Mouse (Mus musculus) heart, postnatal 0 days (tissue): ENCODE measurements at regions not wholly inside any gene's neighbourhood (a gene's known extent, or its start where the extent isn't known, plus 50 kb on each side); places are given as distances from the start of the nearest gene placed in this dataset.

Experiments
- CTCF ChIP-seq: IDR thresholded peaks from 2 replicates; pipeline ENCODE4 v1.5.1; 2016; ENCODE audit warnings: antibody characterized with exemption, control low read depth, low read depth
- EP300 ChIP-seq: IDR thresholded peaks from 2 replicates; pipeline ENCODE4 v1.6.1; 2016; ENCODE audit warnings: antibody characterized with exemption, low read depth

- no peak for TF ChIP-seq EP300
- no peak for TF ChIP-seq CTCF
Measured at GRCm38 (mm10) chr9:113408521-113408920, 299.5 kb downstream of the Pdcd6ip start.
